Mouse (Mus musculus) urinary bladder, postnatal 36 days (tissue): ENCODE results near the gene Ppp1r9a.

Experiments
- DNase-seq, 2 experiments: peaks; one replicate each; pipeline ENCODE4 v3.0.0; 2022; ENCODE audit warnings: low spot score in 2 of 2, mixed read lengths in 1 of 2

Gene Ppp1r9a

GRCm38 (mm10) chr6:5006283-5006946 lies 103.7 kb downstream of the Ppp1r9a start:
- DNase-seq: no peak

- no peak for DNase-seq
These were observed 105.4 kb downstream of the Ppp1r9a start for GRCm38 (mm10) chr6:5008166-5008565.

DNA sequence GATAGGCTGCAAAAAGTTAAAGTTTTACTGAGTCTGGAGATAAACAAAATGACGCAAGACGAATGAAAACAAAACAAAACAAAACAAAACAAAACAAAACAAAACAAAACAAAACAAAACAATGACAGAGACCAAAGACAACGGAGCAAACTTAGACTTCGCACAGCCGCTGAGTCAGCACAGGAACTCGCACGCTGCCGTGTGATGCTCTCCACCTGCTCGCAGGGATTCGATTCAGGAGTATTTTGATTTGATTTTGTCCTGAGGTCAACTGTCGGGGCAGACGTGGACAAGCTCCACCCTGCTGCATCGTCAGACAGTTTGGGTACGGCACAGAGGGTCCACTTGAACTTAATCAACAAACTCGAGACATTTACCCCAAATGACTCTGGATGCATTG lies 105.9 kb downstream of the Ppp1r9a start:
- DNase-seq: no peak

GRCm38 (mm10) chr6:5010553-5011416 lies 108.1 kb downstream of the Ppp1r9a start:
- no peak for DNase-seq

DNA sequence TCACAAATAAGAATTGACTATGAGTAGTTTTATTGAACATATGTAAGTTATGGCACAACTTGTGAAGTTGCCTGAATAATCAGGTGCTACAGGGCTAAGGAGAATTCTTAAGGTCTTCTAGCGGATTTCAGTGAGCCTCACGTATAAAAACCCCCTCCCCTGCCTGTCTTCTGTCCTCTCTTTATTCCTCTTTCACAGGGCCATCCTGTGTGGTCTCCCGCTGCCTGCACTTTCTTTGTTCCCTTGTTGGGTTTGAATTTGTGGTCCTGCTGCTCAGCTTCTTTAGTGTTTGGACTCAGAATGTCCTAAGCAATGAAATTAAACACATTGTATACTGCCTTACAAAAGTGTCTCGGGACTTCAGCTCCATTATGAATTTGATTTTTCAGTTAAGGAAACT lies 110.1 kb downstream of the Ppp1r9a start:
- DNase-seq: no peak

GRCm38 (mm10) chr6:5014567-5014966 lies 111.8 kb downstream of the Ppp1r9a start:
- DNase-seq: no peak

GRCm38 (mm10) chr6:5015173-5015572 lies 112.5 kb downstream of the Ppp1r9a start:
- no peak for DNase-seq

DNA sequence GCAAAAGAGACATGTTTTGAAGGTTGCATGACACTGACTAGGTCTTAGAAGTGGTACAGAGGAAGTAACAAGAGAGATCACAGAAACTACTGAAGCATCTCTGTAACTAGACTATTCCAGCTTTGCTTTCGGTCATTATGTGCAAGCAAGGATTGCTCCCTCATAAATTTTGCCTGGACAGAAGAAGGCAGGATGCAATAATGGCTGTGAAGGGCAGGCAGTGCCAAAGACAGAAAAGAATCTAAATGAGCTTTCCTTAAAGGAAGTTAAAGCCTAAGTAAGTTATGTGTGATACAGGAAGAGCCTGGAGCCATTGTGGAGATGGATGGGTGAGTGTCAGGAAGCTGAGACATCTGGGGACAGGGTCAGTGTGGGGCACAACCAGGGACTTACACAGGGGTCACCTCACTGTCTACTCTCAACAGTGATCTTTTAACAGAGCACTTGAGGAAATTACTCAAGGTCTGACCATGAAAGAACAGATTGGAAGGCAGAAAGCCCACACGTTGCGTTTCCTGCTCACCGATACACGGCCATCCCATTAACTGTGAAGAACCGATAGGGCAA lies 115.3 kb downstream of the Ppp1r9a start:
- DNase-seq: no peak

- DNase-seq: no peak
These were observed 116.5 kb downstream of the Ppp1r9a start for GRCm38 (mm10) chr6:5019208-5019607.

DNA sequence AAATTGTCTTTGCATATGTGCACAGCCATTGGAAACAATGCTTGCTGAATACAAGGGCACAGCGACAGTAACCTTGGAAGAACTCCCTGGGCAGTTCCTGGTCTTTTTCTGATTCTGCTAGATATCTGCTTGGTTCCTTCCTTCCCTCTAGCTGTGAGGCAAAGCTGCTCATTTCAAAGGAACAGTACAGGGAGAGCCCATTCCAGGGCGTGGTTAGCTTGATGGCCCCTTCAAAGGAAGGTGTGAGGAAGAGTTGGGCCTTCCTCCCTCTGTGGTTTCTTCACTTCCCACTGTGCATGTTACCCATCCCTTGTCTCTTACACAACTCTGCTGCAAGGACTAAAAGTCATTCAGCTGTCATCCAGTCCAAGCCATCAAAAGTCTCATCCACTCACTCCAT lies 117.3 kb downstream of the Ppp1r9a start:
- DNase-seq: no peak

DNA sequence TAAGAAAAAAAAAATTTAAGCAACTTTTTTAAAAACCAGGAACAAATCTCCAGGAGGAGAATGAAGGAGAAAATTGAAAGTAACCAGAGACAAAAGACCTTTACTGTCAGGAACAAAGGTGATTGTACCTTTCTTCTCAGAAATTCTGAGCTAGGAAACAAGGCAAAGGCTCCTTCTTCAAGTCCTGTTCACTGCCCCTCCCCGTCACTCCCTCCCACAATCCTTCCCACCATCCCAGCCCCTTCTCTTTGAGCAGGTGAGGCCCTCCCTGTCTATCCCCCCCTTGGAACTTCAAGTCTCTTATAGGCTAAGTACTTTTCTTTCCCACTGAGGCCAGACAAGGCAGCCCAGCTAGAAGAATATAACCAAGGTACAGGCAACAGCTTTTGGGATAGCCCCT lies 117.8 kb downstream of the Ppp1r9a start:
- DNase-seq: no peak

DNA sequence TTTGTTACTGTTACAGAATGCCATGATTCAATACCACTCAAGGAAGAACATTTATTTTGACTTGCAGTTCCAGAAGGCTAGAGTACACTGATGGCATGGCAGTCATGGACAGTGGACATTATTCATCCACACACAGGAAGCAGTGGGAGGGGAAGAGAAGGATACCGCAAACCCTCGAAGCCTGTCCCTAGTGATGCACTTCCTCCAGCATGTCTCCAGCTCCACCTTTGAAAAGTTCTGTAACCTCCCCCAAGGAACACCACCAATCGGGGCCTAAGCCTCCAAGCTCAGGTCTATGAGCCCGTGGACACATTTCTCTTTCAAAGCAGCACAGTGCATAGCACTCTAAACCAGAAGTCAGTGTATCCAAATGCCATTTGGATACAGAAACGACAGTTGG lies 120.0 kb downstream of the Ppp1r9a start:
- no peak for DNase-seq

- no peak for DNase-seq
These were observed 122.2 kb downstream of the Ppp1r9a start for GRCm38 (mm10) chr6:5024893-5025292.

DNA sequence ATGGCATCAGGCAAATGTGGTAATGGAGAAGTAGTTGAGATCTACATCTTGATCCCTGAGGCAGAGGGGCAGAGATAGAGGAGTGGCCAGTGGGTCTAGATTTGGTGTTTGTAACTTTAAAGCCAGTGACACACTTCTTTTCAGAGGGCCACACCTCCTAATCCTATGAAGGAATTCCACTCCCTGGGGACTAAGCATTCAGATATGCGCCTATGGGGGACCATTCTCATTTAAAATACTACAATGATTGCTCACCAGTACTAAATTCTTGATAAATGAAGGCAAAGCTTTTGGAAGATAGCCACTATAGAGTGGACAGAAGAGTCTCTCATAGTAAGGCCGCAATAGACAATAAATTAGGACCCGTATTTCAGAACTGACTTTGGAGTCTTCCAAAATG lies 124.1 kb downstream of the Ppp1r9a start:
- DNase-seq: no peak

DNA sequence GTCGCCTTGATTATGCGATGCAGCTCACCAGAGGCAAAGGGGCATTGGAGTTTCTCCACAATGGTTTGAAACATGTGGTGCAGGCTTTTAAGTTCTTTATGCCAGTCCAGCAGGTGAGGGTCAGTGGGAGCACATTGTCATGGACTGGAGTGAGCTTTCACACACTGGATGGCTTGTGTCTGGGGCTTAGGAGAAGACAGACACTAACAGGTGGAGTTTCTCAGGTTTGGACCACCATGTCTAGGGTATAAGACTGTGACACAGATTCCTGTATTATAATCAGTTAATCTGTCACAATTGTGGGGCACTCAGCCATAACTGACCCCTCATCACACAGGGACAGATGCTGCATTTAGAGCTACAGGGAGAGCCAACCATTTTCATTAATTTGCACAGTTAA lies 124.5 kb downstream of the Ppp1r9a start:
- DNase-seq: no peak

- DNase-seq: no peak
These were observed 125.1 kb downstream of the Ppp1r9a start for GRCm38 (mm10) chr6:5027801-5028200.

DNA sequence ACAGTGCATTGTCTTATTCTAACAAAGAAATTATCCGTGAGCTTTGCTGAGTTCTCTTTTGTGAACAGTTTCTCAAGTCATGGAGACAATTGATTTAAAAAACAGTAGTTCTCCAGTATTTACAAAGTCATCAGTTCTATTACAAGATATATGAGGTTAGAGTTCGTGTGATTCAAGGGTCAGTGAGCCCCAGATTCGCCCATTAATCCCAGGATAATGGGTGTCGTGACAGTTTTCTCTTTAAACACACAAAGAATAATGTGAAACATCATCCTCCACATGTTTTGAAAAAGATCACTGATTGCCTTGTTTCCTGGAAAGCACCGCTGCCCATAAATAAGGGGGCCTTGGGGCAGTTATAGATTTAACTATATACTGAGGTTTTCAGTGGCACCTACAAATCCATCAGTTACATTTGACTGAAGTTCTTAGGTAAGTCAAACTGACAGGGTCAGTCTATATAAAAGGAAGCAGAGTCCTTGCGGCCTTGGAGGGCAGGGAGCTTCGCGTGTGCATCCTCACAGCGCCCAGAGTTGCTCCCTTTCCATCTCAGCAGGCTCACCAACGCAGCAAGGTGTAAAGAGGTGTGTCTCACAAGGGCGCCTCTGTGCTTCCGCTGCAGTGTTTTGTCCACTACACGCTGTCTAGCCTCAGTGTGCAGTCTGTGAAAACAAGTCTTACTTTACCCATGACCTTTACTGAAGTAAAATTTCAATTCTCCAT lies 126.6 kb downstream of the Ppp1r9a start:
- DNase-seq: no peak

GRCm38 (mm10) chr6:5029956-5030355 lies 127.2 kb downstream of the Ppp1r9a start:
- DNase-seq: no peak

DNA sequence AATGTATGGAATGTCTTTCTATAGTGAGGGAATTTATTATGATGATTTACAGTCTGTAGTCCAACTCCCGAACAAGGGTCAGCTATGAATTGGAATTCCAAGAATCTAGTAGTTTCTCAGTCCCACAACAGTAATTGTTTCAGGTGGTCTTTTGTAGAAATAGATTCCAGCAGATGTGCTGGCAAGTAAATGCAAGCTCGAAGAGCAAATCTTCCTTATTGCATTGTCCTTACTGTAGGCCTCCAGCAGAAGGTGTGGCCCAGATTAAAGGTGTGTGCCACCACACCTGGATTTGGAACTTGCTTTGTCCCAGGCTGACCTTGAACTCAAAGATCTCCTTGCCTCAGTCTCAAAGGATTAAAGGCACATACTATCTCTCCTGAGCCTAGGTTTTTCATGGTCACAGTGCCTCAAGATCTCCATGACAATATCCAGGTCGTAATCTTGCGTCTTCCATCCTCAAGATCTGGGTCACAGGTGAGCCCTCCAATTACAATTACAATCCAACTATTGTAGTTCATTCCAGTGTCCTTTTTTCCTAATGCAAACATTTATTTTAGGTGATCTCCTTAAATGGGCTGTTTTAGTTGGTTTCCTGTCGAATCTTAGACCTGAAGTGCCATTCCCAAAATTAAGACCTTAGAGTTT lies 130.4 kb downstream of the Ppp1r9a start:
- no peak for DNase-seq

- no peak for DNase-seq
These were observed 134.5 kb downstream of the Ppp1r9a start for GRCm38 (mm10) chr6:5037225-5037624.

GRCm38 (mm10) chr6:5038140-5038749 lies 135.5 kb downstream of the Ppp1r9a start:
- no peak for DNase-seq
